In the genomic region with DNA sequence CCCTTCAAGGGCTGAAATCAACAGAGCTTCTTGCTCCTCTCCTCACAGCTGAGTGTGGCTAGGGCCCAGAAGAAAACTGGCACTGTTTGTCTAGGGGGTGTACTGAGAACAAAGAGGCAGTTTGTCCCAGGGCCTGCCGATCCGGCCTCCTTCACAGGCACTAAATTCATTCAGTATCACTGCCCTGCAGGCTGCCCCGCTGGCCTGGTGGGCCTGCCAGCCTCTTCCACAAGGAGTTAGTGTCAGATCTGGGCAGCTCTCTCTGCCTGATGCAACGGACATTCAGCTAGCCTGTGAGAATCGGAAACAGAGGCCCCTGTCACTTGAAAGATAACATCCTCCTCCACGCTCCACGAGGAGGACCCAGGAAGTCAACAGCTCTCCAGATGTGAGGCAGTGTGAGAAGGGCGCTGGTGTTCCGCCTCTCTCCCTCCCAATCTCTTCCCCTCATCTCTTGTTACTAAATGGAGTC, we compare ENCODE assay signal across 8 mouse cellular contexts.
DNase-seq lines count a peak whose midpoint lies in the region; ATAC-seq and TF ChIP-seq lines count a peak whose summit lies in the region.

No protein-coding gene starts in this region.

- 62% methylated on average over 9 of the region's 9 CpGs for WGBS in forebrain, embryonic 10.5 days
- WGBS in forebrain, embryonic 12.5 days, result 68% methylated on average over 9 of the region's 9 CpGs
- WGBS in liver, postnatal 0 days (ENCODE audit: insufficient replicate concordance), result 24% methylated on average over 9 of the region's 9 CpGs
- 31% methylated on average over 9 of the region's 9 CpGs for WGBS in stomach, embryonic 15.5 days

- no peak overlapping the region for H3K9ac ChIP-seq in forebrain, embryonic 12.5 days
- no peak overlapping the region for H3K9ac ChIP-seq in liver, postnatal 0 days (replicated peaks)
- no peak overlapping the region for H3K9ac ChIP-seq in stomach, embryonic 15.5 days

- H3K4me1 ChIP-seq in forebrain, embryonic 10.5 days, result peaks cover 11% of the 10 kb centered on the region
- H3K4me1 ChIP-seq in forebrain, embryonic 12.5 days, result no peaks in the 10 kb centered on the region
- peaks cover 11% of the 10 kb centered on the region for H3K4me1 ChIP-seq in liver, postnatal 0 days (ENCODE audit: insufficient read depth)
- H3K4me1 ChIP-seq in stomach, embryonic 15.5 days, result no peaks in the 10 kb centered on the region

- H3K4me2 ChIP-seq in forebrain, embryonic 12.5 days, result no peak overlapping the region
- peak overlapping the region; percentile 11; the same call in 1 of the 2 replicates for H3K4me2 ChIP-seq in liver, postnatal 0 days (ENCODE audit: low read depth, low read length)
- no peak overlapping the region; the same call in 1 of the 2 replicates for H3K4me2 ChIP-seq in stomach, embryonic 15.5 days

- H3K36me3 ChIP-seq in forebrain, embryonic 10.5 days (replicated peaks), result no peaks in the 10 kb centered on the region
- no peaks in the 10 kb centered on the region for H3K36me3 ChIP-seq in forebrain, embryonic 12.5 days (replicated peaks)
- H3K36me3 ChIP-seq in liver, postnatal 0 days (replicated peaks; ENCODE audit: insufficient read depth, low read length), result no peaks in the 10 kb centered on the region
- no peaks in the 10 kb centered on the region for H3K36me3 ChIP-seq in stomach, embryonic 15.5 days

- TF ChIP-seq EP300 in liver, postnatal 0 days (IDR thresholded peaks at IDR 0.05; ENCODE audit: low read depth), result peak; percentile 80

- TF ChIP-seq CTCF in liver, postnatal 0 days (IDR thresholded peaks at IDR 0.05; ENCODE audit: low read depth), result no peak

- H3K27me3 ChIP-seq in forebrain, embryonic 10.5 days (ENCODE audit: poor library complexity, severe bottlenecking), result no peaks in the 10 kb centered on the region
- no peaks in the 10 kb centered on the region for H3K27me3 ChIP-seq in forebrain, embryonic 12.5 days
- no peaks in the 10 kb centered on the region for H3K27me3 ChIP-seq in liver, postnatal 0 days (ENCODE audit: insufficient read depth, low read length)
- no peaks in the 10 kb centered on the region for H3K27me3 ChIP-seq in stomach, embryonic 15.5 days (replicated peaks)

- H3K4me3 ChIP-seq in forebrain, embryonic 10.5 days, result no peak overlapping the region
- no peak overlapping the region for H3K4me3 ChIP-seq in forebrain, embryonic 12.5 days (replicated peaks)
- no peak overlapping the region for H3K4me3 ChIP-seq in liver, postnatal 0 days (ENCODE audit: low read depth, low read length)
- H3K4me3 ChIP-seq in stomach, embryonic 15.5 days (replicated peaks), result no peak overlapping the region

- ATAC-seq in forebrain, embryonic 12.5 days (ENCODE audit: low FRiP score), result no peak
- peak; percentile 84 for ATAC-seq in liver, postnatal 0 days
- peak; percentile 52; the same call in 1 of the 2 replicates for ATAC-seq in stomach, embryonic 15.5 days (ENCODE audit: insufficient read depth, low FRiP score, low read depth)

- peak overlapping the region; percentile 35; the same call in 1 of the 2 replicates for H3K27ac ChIP-seq in forebrain, embryonic 10.5 days
- no peak overlapping the region for H3K27ac ChIP-seq in forebrain, embryonic 12.5 days
- peak overlapping the region; percentile 32 for H3K27ac ChIP-seq in liver, postnatal 0 days (ENCODE audit: low read depth)
- no peak overlapping the region for H3K27ac ChIP-seq in stomach, embryonic 15.5 days

- H3K9me3 ChIP-seq in forebrain, embryonic 10.5 days, result no peaks in the 10 kb centered on the region
- H3K9me3 ChIP-seq in forebrain, embryonic 12.5 days, result no peaks in the 10 kb centered on the region
- peaks cover 2% of the 10 kb centered on the region; the same call in 1 of the 2 replicates for H3K9me3 ChIP-seq in liver, postnatal 0 days (ENCODE audit: low read length)
- no peaks in the 10 kb centered on the region for H3K9me3 ChIP-seq in stomach, embryonic 15.5 days

- DNase-seq in forebrain, embryonic 10.5 days (ENCODE audit: extremely low spot score, low spot score), result no peak
- DNase-seq in cerebellum, postnatal 14 days, result peak; percentile 34 to 35
- peak; percentile 25 for DNase-seq in heart, adult 8-10 months (ENCODE audit: low spot score)
- peak; percentile 48 for DNase-seq in layer of hippocampus, adult 9-10 months (ENCODE audit: low spot score)
- peak; percentile 33 for DNase-seq in liver, postnatal 0 days
- no peak for DNase-seq in adrenal gland, adult 8-10 months

Comparison
In these comparisons a context has a peak if more than half of its experiments do, and no peak if none do; other contexts are left out.
1. H3K27ac ChIP-seq: peak in forebrain, embryonic 10.5 days (single experiment) and liver, postnatal 0 days (single experiment); none in forebrain, embryonic 12.5 days (single experiment) and stomach, embryonic 15.5 days (single experiment).
2. DNase-seq: peak in cerebellum, postnatal 14 days (2 of 2), heart, adult 8-10 months (single experiment), layer of hippocampus, adult 9-10 months (single experiment) and liver, postnatal 0 days (single experiment); none in forebrain, embryonic 10.5 days (single experiment) and adrenal gland, adult 8-10 months (single experiment).